Mouse (Mus musculus) midbrain, postnatal 0 days (tissue): ENCODE data around the gene Glyat. TPM values are rescaled to one million over a fixed set of nuclear protein-coding genes. Genes with fewer than 3 reads are reported as not detected.

Experiments
- ATAC-seq: fragments of 200-750 bp; cut with Nextera tagmentation; 2 replicates; pipeline ENCODE4 v1.8.0; 2017; ENCODE audit warnings: moderate number of reproducible peaks, mild to moderate bottlenecking, moderate TSS enrichment, moderate library complexity; ENCODE audit not compliant: low FRiP score
- DNase-seq: peaks from one replicate; pipeline ENCODE4 v3.0.0-alpha.2; 2015; ENCODE audit warnings: low spot score
- H3K27ac ChIP-seq: fragments of 300-500 bp; sonication (generic); 2 replicates; pipeline ENCODE4 v1.5.1; 2014; ENCODE audit warnings: low read depth, mild to moderate bottlenecking, low read length, mixed read lengths
- H3K27me3 ChIP-seq: fragments of 300-500 bp; sonication (generic); 2 replicates; pipeline ENCODE4 v1.6.1; 2014; ENCODE audit warnings: low read length, control low read depth, mixed read lengths; ENCODE audit not compliant: insufficient read depth
- H3K36me3 ChIP-seq: fragments of 300-500 bp; sonication (generic); 2 replicates; pipeline ENCODE4 v1.6.1; 2014; ENCODE audit warnings: low read length, control low read depth, mixed read lengths; ENCODE audit not compliant: insufficient read depth
- H3K4me1 ChIP-seq: fragments of 300-500 bp; sonication (generic); 2 replicates; pipeline ENCODE4 v1.6.1; 2014; ENCODE audit warnings: mild to moderate bottlenecking, control low read depth, antibody characterized with exemption, low read length, mixed read lengths; ENCODE audit not compliant: insufficient read depth
- H3K4me2 ChIP-seq: fragments of 300-500 bp; sonication (generic); 2 replicates; pipeline ENCODE4 v1.6.1; 2014; ENCODE audit warnings: low read depth, mild to moderate bottlenecking, low read length, mixed read lengths; ENCODE audit not compliant: poor library complexity, severe bottlenecking
- H3K4me3 ChIP-seq: fragments of 300-500 bp; sonication (generic); 2 replicates; pipeline ENCODE4 v1.5.1; 2014; ENCODE audit warnings: low read depth, mild to moderate bottlenecking, low read length, moderate library complexity
- H3K9ac ChIP-seq: fragments of 300-500 bp; sonication (generic); replicated peaks from 2 replicates; pipeline ENCODE4 v1.6.1; 2014; ENCODE audit warnings: mild to moderate bottlenecking, low read length, moderate library complexity, mixed read lengths; ENCODE audit not compliant: poor library complexity, severe bottlenecking
- H3K9me3 ChIP-seq: fragments of 300-500 bp; sonication (generic); 2 replicates; pipeline ENCODE4 v1.6.1; 2016; ENCODE audit warnings: low read length, control low read depth
- CTCF ChIP-seq: IDR thresholded peaks from 2 replicates; pipeline ENCODE4 v1.5.1; 2016; ENCODE audit warnings: antibody characterized with exemption, mild to moderate bottlenecking
- WGBS: fragments of 180-500 bp; shearing (Covaris S2); extraction: QIAGEN DNeasy Blood & Tissue Kit; methylation state at CpG from one replicate; pipeline ENCODE4 v1.1.7; 2014; 5-methylcytosine and 5-hydroxymethylcytosine counted together
- polyA plus RNA-seq: library from polyadenylated mRNA; unstranded; fragments of >200 nt; fragmentation: Nextera tagmentation; extraction: Ambion mirVana; gene quantifications from 2 replicates; pipeline ENCODE4 v1.2.1, GENCODE M21; 2015
- total RNA-seq: library from RNA; depleted of rRNA; stranded (reverse); fragments of >200 nt; gene quantifications from 2 replicates; pipeline ENCODE4 v1.2.3, GENCODE M21; 2014

Gene Glyat
- total and polyA plus RNA-seq, 2 experiments from 2014 or later = not detected

GRCm38 (mm10) chr19:12613646-12614045 is 19.5 kb upstream of the Glyat start:
- no peak overlapping the region for H3K27ac ChIP-seq
- H3K4me1 ChIP-seq = no peaks in the 10 kb centered on the region
- H3K36me3 ChIP-seq = no peaks in the 10 kb centered on the region
- H3K4me3 ChIP-seq = no peak overlapping the region
- H3K9ac ChIP-seq = no peak overlapping the region
- H3K4me2 ChIP-seq = no peak overlapping the region
- WGBS = 82% methylated on average over 1 of the region's 1 CpGs
- no peak for DNase-seq
- no peak for ATAC-seq
- no peak for TF ChIP-seq CTCF
- H3K27me3 ChIP-seq = no peaks in the 10 kb centered on the region
- no peaks in the 10 kb centered on the region for H3K9me3 ChIP-seq

GRCm38 (mm10) chr19:12634259-12634658 is 1.2 kb downstream of the Glyat start:
- no peak for TF ChIP-seq CTCF
- H3K9me3 ChIP-seq = no peaks in the 10 kb centered on the region
- H3K27ac ChIP-seq = no peak overlapping the region
- no peaks in the 10 kb centered on the region for H3K36me3 ChIP-seq
- H3K4me1 ChIP-seq = no peaks in the 10 kb centered on the region
- no peak overlapping the region for H3K4me3 ChIP-seq
- no peak for ATAC-seq
- no peak overlapping the region for H3K4me2 ChIP-seq
- no peak for DNase-seq
- H3K9ac ChIP-seq = no peak overlapping the region
- WGBS = 88% methylated on average over 3 of the region's 3 CpGs
- H3K27me3 ChIP-seq = no peaks in the 10 kb centered on the region

- H3K36me3 ChIP-seq = no peaks in the 10 kb centered on the region
- TF ChIP-seq CTCF = no peak
- no peak overlapping the region for H3K4me3 ChIP-seq
- no peak overlapping the region for H3K27ac ChIP-seq
- H3K9ac ChIP-seq = no peak overlapping the region
- no peak overlapping the region for H3K4me2 ChIP-seq
- WGBS = 85% methylated on average over 4 of the region's 4 CpGs
- no peaks in the 10 kb centered on the region for H3K4me1 ChIP-seq
- H3K9me3 ChIP-seq = no peaks in the 10 kb centered on the region
- DNase-seq (no peak), ATAC-seq (no peak)
- H3K27me3 ChIP-seq = no peaks in the 10 kb centered on the region
Observed at GRCm38 (mm10) chr19:12634963-12635362, 1.9 kb downstream of the Glyat start.

- Histone ChIP-seq H3K9me3 (no peaks in the 10 kb centered on the region), H3K27ac (no peak overlapping the region), H3K27me3 (no peaks in the 10 kb centered on the region), H3K4me1 (no peaks in the 10 kb centered on the region), H3K9ac (no peak overlapping the region), H3K36me3 (no peaks in the 10 kb centered on the region), H3K4me3 (no peak overlapping the region), H3K4me2 (no peak overlapping the region)
- no peak for ATAC-seq
- no peak for TF ChIP-seq CTCF
- 78% methylated on average over 3 of the region's 3 CpGs for WGBS
- no peak for DNase-seq
Observed at GRCm38 (mm10) chr19:12636863-12637262, 3.8 kb downstream of the Glyat start.

- Histone ChIP-seq H3K4me3 (no peak overlapping the region), H3K4me1 (no peaks in the 10 kb centered on the region), H3K36me3 (no peaks in the 10 kb centered on the region), H3K27ac (no peak overlapping the region), H3K4me2 (no peak overlapping the region), H3K9ac (no peak overlapping the region), H3K27me3 (no peaks in the 10 kb centered on the region), H3K9me3 (no peaks in the 10 kb centered on the region)
- DNase-seq (no peak), ATAC-seq (no peak)
- WGBS = 83% methylated on average over 1 of the region's 1 CpGs
- TF ChIP-seq CTCF = no peak
Observed at GRCm38 (mm10) chr19:12638049-12638448, 4.9 kb downstream of the Glyat start.

- Histone ChIP-seq H3K36me3 (no peaks in the 10 kb centered on the region), H3K9me3 (no peaks in the 10 kb centered on the region), H3K4me1 (no peaks in the 10 kb centered on the region), H3K27me3 (no peaks in the 10 kb centered on the region), H3K4me3 (no peak overlapping the region), H3K9ac (no peak overlapping the region), H3K27ac (no peak overlapping the region), H3K4me2 (no peak overlapping the region)
- no peak for DNase-seq
- ATAC-seq = no peak
- TF ChIP-seq CTCF = no peak
Observed at GRCm38 (mm10) chr19:12649511-12649910, 16.4 kb downstream of the Glyat start.
